Mouse (Mus musculus) liver, postnatal 0 days (tissue): ENCODE results near the gene Gpc6.

Source experiments
- CTCF ChIP-seq: sonication (generic); IDR thresholded peaks from 2 replicates; pipeline ENCODE4 v1.5.1; 2016; ENCODE audit warnings: antibody characterized with exemption, low read depth
- EP300 ChIP-seq: IDR thresholded peaks from 2 replicates; pipeline ENCODE4 v1.6.1; 2016; ENCODE audit warnings: antibody characterized with exemption, low read depth, mild to moderate bottlenecking

GRCm38 (mm10) chr14:117226920-117227319 is 301.8 kb downstream of the Gpc6 start:
- TF ChIP-seq CTCF: no peak
- no peak for TF ChIP-seq EP300
